Mouse (Mus musculus) testis, adult 2 months (tissue): Measurements from ENCODE around the gene Sarnp. TPM values are rescaled to one million over a fixed set of nuclear protein-coding genes. Genes with fewer than 3 reads are reported as not detected.
A peak's percentile ranks its signal among the peaks of the same experiment; 100 is the strongest.

Experiments
- H3K27ac ChIP-seq: fragments of 200-500 bp; 2 replicates; pipeline ENCODE4 v1.5.1; 2012; ENCODE audit warnings: low read depth, low read length; ENCODE audit not compliant: control insufficient read depth, insufficient read depth
- H3K27me3 ChIP-seq: fragments of 200-500 bp; 2 replicates; pipeline ENCODE4 v1.6.1; 2012; ENCODE audit warnings: mild to moderate bottlenecking, low read length, moderate library complexity; ENCODE audit not compliant: control insufficient read depth, insufficient read depth
- H3K36me3 ChIP-seq: fragments of 200-500 bp; 2 replicates; pipeline ENCODE4 v1.6.1; 2012; ENCODE audit warnings: mild to moderate bottlenecking, low read length; ENCODE audit not compliant: control insufficient read depth, insufficient read depth
- H3K4me1 ChIP-seq: fragments of 200-500 bp; 2 replicates; pipeline ENCODE4 v1.6.1; 2012; ENCODE audit warnings: low read length; ENCODE audit not compliant: control insufficient read depth, insufficient read depth
- H3K4me3 ChIP-seq: fragments of 200-500 bp; 2 replicates; pipeline ENCODE4 v1.5.1; 2012; ENCODE audit warnings: low read depth, mild to moderate bottlenecking, low read length, moderate library complexity, mixed read lengths; ENCODE audit not compliant: control insufficient read depth
- CTCF ChIP-seq: fragments of 200-500 bp; IDR thresholded peaks from 2 replicates; pipeline ENCODE4 v1.5.1; 2012; ENCODE audit warnings: low read depth, mild to moderate bottlenecking, inconsistent platforms, low read length, moderate library complexity; ENCODE audit not compliant: control insufficient read depth, insufficient read depth, insufficient replicate concordance
- POLR2A ChIP-seq: fragments of 200-500 bp; IDR thresholded peaks from 2 replicates; pipeline ENCODE4 v1.6.1; 2012; ENCODE audit warnings: low read depth, mild to moderate bottlenecking, inconsistent platforms, low read length, moderate library complexity; ENCODE audit not compliant: control insufficient read depth
- polyA plus RNA-seq: library from polyadenylated mRNA; depleted of rRNA; stranded (reverse); fragments of >200 nt; gene quantifications from 2 replicates; pipeline ENCODE4 v1.2.3, GENCODE M21; 2012

The Sarnp gene
- polyA plus RNA-seq, 1 experiment: 13.2 TPM

GRCm38 (mm10) chr10:128878291-128878690, 61.2 kb downstream of the Sarnp start:
- no peak for TF ChIP-seq CTCF
- no peak for TF ChIP-seq POLR2A
- peak overlapping the region; percentile 65 for H3K27ac ChIP-seq
- no peaks in the 10 kb centered on the region for H3K27me3 ChIP-seq
- H3K4me1 ChIP-seq: no peaks in the 10 kb centered on the region; the same call in 1 of the 2 replicates
- H3K36me3 ChIP-seq: no peaks in the 10 kb centered on the region
- no peak overlapping the region for H3K4me3 ChIP-seq

- no peak overlapping the region for H3K4me3 ChIP-seq
- no peaks in the 10 kb centered on the region; the same call in 1 of the 2 replicates for H3K4me1 ChIP-seq
- no peaks in the 10 kb centered on the region for H3K36me3 ChIP-seq
- H3K27me3 ChIP-seq: no peaks in the 10 kb centered on the region
- H3K27ac ChIP-seq: peak overlapping the region; percentile 32; the same call in 1 of the 2 replicates
- TF ChIP-seq POLR2A: no peak
- no peak for TF ChIP-seq CTCF
Measured at GRCm38 (mm10) chr10:128878811-128879210, 61.7 kb downstream of the Sarnp start.

GRCm38 (mm10) chr10:128882067-128882466, 64.9 kb downstream of the Sarnp start:
- Histone ChIP-seq H3K27ac (no peak overlapping the region), H3K27me3 (no peaks in the 10 kb centered on the region), H3K4me3 (no peak overlapping the region), H3K36me3 (no peaks in the 10 kb centered on the region), H3K4me1 (no peaks in the 10 kb centered on the region; the same call in 1 of the 2 replicates)
- TF ChIP-seq POLR2A (no peak), CTCF (no peak)

- TF ChIP-seq CTCF: no peak
- TF ChIP-seq POLR2A: no peak
- Histone ChIP-seq H3K4me3 (no peak overlapping the region), H3K36me3 (no peaks in the 10 kb centered on the region), H3K27ac (no peak overlapping the region), H3K4me1 (peaks cover 12% of the 10 kb centered on the region), H3K27me3 (no peaks in the 10 kb centered on the region)
Measured at GRCm38 (mm10) chr10:128888941-128889827, 72.1 kb downstream of the Sarnp start.

GRCm38 (mm10) chr10:128889846-128890245, 72.7 kb downstream of the Sarnp start:
- no peak for TF ChIP-seq POLR2A
- no peak for TF ChIP-seq CTCF
- no peaks in the 10 kb centered on the region for H3K36me3 ChIP-seq
- no peak overlapping the region for H3K4me3 ChIP-seq
- no peak overlapping the region for H3K27ac ChIP-seq
- no peaks in the 10 kb centered on the region for H3K27me3 ChIP-seq
- H3K4me1 ChIP-seq: peaks cover 12% of the 10 kb centered on the region

GRCm38 (mm10) chr10:128890383-128891295, 73.5 kb downstream of the Sarnp start:
- peaks cover 16% of the 10 kb centered on the region for H3K4me1 ChIP-seq
- no peak for TF ChIP-seq POLR2A
- TF ChIP-seq CTCF: no peak
- H3K36me3 ChIP-seq: no peaks in the 10 kb centered on the region
- H3K4me3 ChIP-seq: peak overlapping the region; percentile 86
- H3K27ac ChIP-seq: no peak overlapping the region
- no peaks in the 10 kb centered on the region for H3K27me3 ChIP-seq
